Mouse (Mus musculus) forebrain, embryonic 13.5 days (tissue): ENCODE data around the gene Klra4. TPM values are rescaled to one million over a fixed set of nuclear protein-coding genes. Genes with fewer than 3 reads are reported as not detected.
"Not testable (repeated sequence)": the region's sequence is repeated elsewhere in the genome, so short reads cannot be mapped to it uniquely, and the experiment has no call there.

Source experiments
- ATAC-seq: fragments of 200-750 bp; cut with Nextera tagmentation; 2 replicates; pipeline ENCODE4 v1.8.0; 2017
- H3K27ac ChIP-seq: fragments of 300-500 bp; sonication (generic); 2 replicates; pipeline ENCODE4 v1.5.1; 2015; ENCODE audit warnings: inconsistent platforms, mild to moderate bottlenecking, moderate library complexity
- H3K27me3 ChIP-seq: fragments of 300-500 bp; sonication (generic); 2 replicates; pipeline ENCODE4 v1.6.1; 2015; ENCODE audit warnings: mild to moderate bottlenecking, inconsistent platforms
- H3K36me3 ChIP-seq: fragments of 300-500 bp; sonication (generic); 2 replicates; pipeline ENCODE4 v1.6.1; 2015; ENCODE audit warnings: mild to moderate bottlenecking, inconsistent platforms; ENCODE audit not compliant: poor library complexity, severe bottlenecking
- H3K4me1 ChIP-seq: fragments of 300-500 bp; sonication (generic); 2 replicates; pipeline ENCODE4 v1.6.1; 2015; ENCODE audit warnings: inconsistent platforms
- H3K4me2 ChIP-seq: fragments of 300-500 bp; sonication (generic); 2 replicates; pipeline ENCODE4 v1.6.1; 2015; ENCODE audit warnings: inconsistent platforms, mild to moderate bottlenecking, moderate library complexity
- H3K4me3 ChIP-seq: fragments of 300-500 bp; sonication (generic); 2 replicates; pipeline ENCODE4 v1.5.1; 2015; ENCODE audit warnings: mild to moderate bottlenecking, inconsistent platforms
- H3K9ac ChIP-seq: fragments of 300-500 bp; sonication (generic); 2 replicates; pipeline ENCODE4 v1.6.1; 2015; ENCODE audit warnings: mild to moderate bottlenecking, inconsistent platforms
- H3K9me3 ChIP-seq: fragments of 300-500 bp; sonication (generic); replicated peaks from 2 replicates; pipeline ENCODE4 v1.6.1; 2016; ENCODE audit warnings: inconsistent platforms
- WGBS: fragments of 180-500 bp; shearing (Covaris S2); methylation state at CpG from one replicate; pipeline ENCODE4 v1.1.7; 2015; 5-methylcytosine and 5-hydroxymethylcytosine counted together
- polyA plus RNA-seq: library from polyadenylated mRNA; unstranded; fragments of >200 nt; fragmentation: Nextera tagmentation; extraction: Ambion mirVana; gene quantifications from 2 replicates; pipeline ENCODE4 v1.2.1, GENCODE M21; 2015

Klra4 gene
- not detected in 2 replicates for polyA plus RNA-seq

GRCm38 (mm10) chr6:130067171-130067570 is at the start of gene Klra4:
Klra4 (minus strand) TSS chr6:130067271.
- H3K27me3 ChIP-seq, H3K4me1 ChIP-seq, H3K36me3 ChIP-seq, ATAC-seq, H3K9ac ChIP-seq, H3K4me3 ChIP-seq, H3K4me2 ChIP-seq, H3K27ac ChIP-seq: not testable (repeated sequence)
- 61% methylated on average over 1 of the region's 1 CpGs for WGBS
- H3K9me3 ChIP-seq: peaks cover 18% of the 10 kb centered on the region

GRCm38 (mm10) chr6:130110485-130110884 is 43.4 kb upstream of the Klra4 start:
- H3K36me3 ChIP-seq: no peaks in the 10 kb centered on the region
- H3K27ac ChIP-seq: no peak overlapping the region
- H3K4me2 ChIP-seq: no peak overlapping the region
- H3K9me3 ChIP-seq: peaks cover 12% of the 10 kb centered on the region; the same call in 1 of the 2 replicates
- H3K9ac ChIP-seq: no peak overlapping the region
- WGBS: 95% methylated on average over 1 of the region's 1 CpGs
- no peak for ATAC-seq
- H3K27me3 ChIP-seq: no peaks in the 10 kb centered on the region
- H3K4me1 ChIP-seq: no peaks in the 10 kb centered on the region
- H3K4me3 ChIP-seq: no peak overlapping the region

- WGBS: 87% methylated on average over 3 of the region's 3 CpGs
- not testable (repeated sequence) for ATAC-seq, H3K27me3 ChIP-seq
Measured at GRCm38 (mm10) chr6:130102743-130103142, 35.7 kb upstream of the Klra4 start.

GRCm38 (mm10) chr6:130092336-130092948 is 25.4 kb upstream of the Klra4 start:
- Histone ChIP-seq H3K27ac (no peak overlapping the region), H3K36me3 (no peaks in the 10 kb centered on the region), H3K9me3 (peaks cover 3% of the 10 kb centered on the region; the same call in 1 of the 2 replicates), H3K27me3 (no peaks in the 10 kb centered on the region), H3K9ac (no peak overlapping the region), H3K4me3 (no peak overlapping the region), H3K4me2 (no peak overlapping the region), H3K4me1 (no peaks in the 10 kb centered on the region)
- no peak for ATAC-seq
- WGBS: 82% methylated on average over 5 of the region's 5 CpGs

More at GRCm38 (mm10) chr6:130102743-130103142, 35.7 kb upstream of the Klra4 start:
- H3K9me3 ChIP-seq, H3K4me3 ChIP-seq, H3K36me3 ChIP-seq, H3K4me1 ChIP-seq, H3K9ac ChIP-seq, H3K4me2 ChIP-seq, H3K27ac ChIP-seq: not testable (repeated sequence)

GRCm38 (mm10) chr6:130065196-130065595 is 1.9 kb downstream of the Klra4 start:
- WGBS: 78% methylated on average over 5 of the region's 5 CpGs
- Histone ChIP-seq H3K4me2 (no peak overlapping the region), H3K36me3 (no peaks in the 10 kb centered on the region), H3K4me3 (no peak overlapping the region), H3K27ac (no peak overlapping the region), H3K27me3 (no peaks in the 10 kb centered on the region), H3K9ac (no peak overlapping the region), H3K9me3 (peaks cover 9% of the 10 kb centered on the region; the same call in 1 of the 2 replicates), H3K4me1 (no peaks in the 10 kb centered on the region)
- ATAC-seq: no peak

GRCm38 (mm10) chr6:130035146-130035545 is 31.9 kb downstream of the Klra4 start:
- not testable (repeated sequence) for H3K4me2 ChIP-seq, H3K27me3 ChIP-seq, ATAC-seq, H3K4me3 ChIP-seq, H3K36me3 ChIP-seq, H3K4me1 ChIP-seq, H3K9ac ChIP-seq, H3K27ac ChIP-seq
- WGBS: 57% methylated on average over 4 of the region's 4 CpGs
- H3K9me3 ChIP-seq: peaks cover 13% of the 10 kb centered on the region

- not testable (repeated sequence) for H3K4me1 ChIP-seq, H3K27ac ChIP-seq, H3K4me2 ChIP-seq, H3K9ac ChIP-seq, ATAC-seq, H3K27me3 ChIP-seq, H3K4me3 ChIP-seq, H3K36me3 ChIP-seq
- peaks cover 13% of the 10 kb centered on the region for H3K9me3 ChIP-seq
Measured at GRCm38 (mm10) chr6:130031493-130032089, 35.5 kb downstream of the Klra4 start.

- Histone ChIP-seq H3K9me3 (peaks cover 9% of the 10 kb centered on the region), H3K27ac (no peak within 1 kb of the TSS), H3K27me3 (no peaks in the 10 kb centered on the region), H3K9ac (no peak within 1 kb of the TSS), H3K4me1 (no peaks in the 10 kb centered on the region), H3K36me3 (no peaks in the 10 kb centered on the region), H3K4me2 (no peak within 1 kb of the TSS), H3K4me3 (no peak within 1 kb of the TSS)
- 76% methylated on average over 4 of the region's 4 CpGs for WGBS
- ATAC-seq: no peak
Measured at GRCm38 (mm10) chr6:130026854-130027253, 40.2 kb downstream of the Klra4 start, which contains the start of gene Klra6. Klra6 (minus strand) TSS chr6:130026954.

Other genes starting within 250 kb of the Klra4 start
- not detected in 2 replicates for gene Gm17631, start 204.6 kb downstream of the Klra4 start, polyA plus RNA-seq
- not detected in 2 replicates for gene Klra17, start 190.6 kb downstream of the Klra4 start, polyA plus RNA-seq
- not detected in 2 replicates for gene Klra5, start 149.6 kb downstream of the Klra4 start, polyA plus RNA-seq
- gene Klra6, start 40.3 kb downstream of the Klra4 start, polyA plus RNA-seq: not detected in 2 replicates
- not detected in 2 replicates for gene Klra8, start 62.6 kb upstream of the Klra4 start, polyA plus RNA-seq
- not detected in 2 replicates for gene Klra9, start 125.8 kb upstream of the Klra4 start, polyA plus RNA-seq
- not detected in 2 replicates for gene Klra7, start 166.1 kb upstream of the Klra4 start, polyA plus RNA-seq
- gene Klra10, start 214.7 kb upstream of the Klra4 start, polyA plus RNA-seq: not detected in 2 replicates